Mouse (Mus musculus): ENCODE data around the gene Apoa2.

The Apoa2 gene

DNA sequence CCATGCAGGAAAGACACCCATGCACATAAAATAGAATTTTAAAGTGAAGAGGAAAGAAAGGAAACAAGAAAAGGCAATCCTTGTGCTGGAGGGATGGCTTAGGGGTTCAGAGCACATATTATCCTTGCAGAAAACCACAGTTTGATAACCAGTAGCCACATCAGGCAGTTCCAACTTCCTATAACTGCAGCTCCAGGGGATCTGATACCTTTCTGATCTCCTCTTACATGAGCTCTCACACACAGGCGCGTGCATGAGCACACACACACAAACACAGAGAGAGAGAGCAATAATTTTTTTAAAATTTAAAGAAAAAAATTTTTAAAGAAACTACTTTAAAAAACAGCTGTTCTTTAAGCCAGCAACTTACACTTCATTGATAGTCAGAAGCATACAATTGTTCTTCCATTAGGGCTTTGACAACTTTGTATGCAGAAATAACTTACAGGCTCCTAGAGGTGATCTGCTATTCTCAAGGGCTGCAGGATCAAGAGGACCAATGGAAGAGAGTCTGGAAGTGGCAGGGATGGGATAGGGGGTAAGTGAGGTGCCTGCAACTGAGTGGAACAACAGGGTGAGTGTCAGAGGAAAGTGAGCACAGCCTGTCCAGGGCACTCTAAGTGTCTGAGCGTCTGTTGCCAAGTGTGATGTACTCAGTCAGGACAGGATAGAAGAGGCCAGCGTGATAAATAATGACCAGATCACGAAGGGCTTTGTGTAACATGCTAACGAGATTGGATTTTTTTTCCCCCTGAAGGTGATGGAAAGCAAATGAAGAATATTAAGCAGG is 19.0 kb upstream of the Apoa2 start:
- no peak for DNase-seq (ENCODE audit: low read depth)

- DNase-seq (ENCODE audit: low read depth): no peak
These were observed 15.4 kb upstream of the Apoa2 start for GRCm38 (mm10) chr1:171209409-171209808.

- no peak for DNase-seq (ENCODE audit: low read depth)
These were observed 12.0 kb upstream of the Apoa2 start for GRCm38 (mm10) chr1:171212854-171213253.

- DNase-seq (ENCODE audit: low read depth): no peak
These were observed 10.9 kb upstream of the Apoa2 start, which contains the start of gene Nr1i3 for GRCm38 (mm10) chr1:171213801-171214496. Gene Nr1i3 (plus strand): TSS chr1:171213970.

DNA sequence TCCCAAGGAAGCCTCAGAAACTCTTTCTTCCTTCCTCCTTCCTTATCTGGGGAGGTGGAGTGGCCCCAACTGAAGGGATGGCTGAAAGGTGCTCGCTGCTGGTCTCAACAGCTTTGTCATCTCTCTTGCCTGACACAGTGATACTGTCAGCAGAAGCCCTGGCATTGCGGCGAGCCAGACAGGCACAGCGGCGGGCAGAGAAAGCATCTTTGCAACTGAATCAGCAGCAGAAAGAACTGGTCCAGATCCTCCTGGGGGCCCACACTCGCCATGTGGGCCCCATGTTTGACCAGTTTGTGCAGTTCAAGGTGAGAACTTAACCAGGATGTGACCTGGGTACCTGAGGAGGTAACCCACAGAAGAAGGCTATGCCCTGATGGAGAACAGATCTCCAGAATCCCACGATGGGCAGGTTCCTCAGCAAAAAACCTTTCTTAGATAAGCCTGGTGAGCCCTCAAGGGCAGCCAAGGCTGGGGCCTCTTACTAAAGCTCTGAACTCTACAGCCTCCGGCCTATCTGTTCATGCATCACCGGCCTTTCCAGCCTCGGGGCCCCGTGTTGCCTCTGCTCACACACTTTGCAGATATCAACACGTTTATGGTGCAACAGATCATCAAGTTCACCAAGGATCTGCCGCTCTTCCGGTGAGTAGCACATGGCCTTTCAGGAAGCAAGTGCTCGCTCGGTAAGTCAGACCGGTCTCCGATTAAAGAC is 8.5 kb upstream of the Apoa2 start:
- no peak for DNase-seq (ENCODE audit: low read depth)

GRCm38 (mm10) chr1:171220871-171221270 is 4.0 kb upstream of the Apoa2 start:
- peak; percentile 88 for DNase-seq (ENCODE audit: low read depth)

DNA sequence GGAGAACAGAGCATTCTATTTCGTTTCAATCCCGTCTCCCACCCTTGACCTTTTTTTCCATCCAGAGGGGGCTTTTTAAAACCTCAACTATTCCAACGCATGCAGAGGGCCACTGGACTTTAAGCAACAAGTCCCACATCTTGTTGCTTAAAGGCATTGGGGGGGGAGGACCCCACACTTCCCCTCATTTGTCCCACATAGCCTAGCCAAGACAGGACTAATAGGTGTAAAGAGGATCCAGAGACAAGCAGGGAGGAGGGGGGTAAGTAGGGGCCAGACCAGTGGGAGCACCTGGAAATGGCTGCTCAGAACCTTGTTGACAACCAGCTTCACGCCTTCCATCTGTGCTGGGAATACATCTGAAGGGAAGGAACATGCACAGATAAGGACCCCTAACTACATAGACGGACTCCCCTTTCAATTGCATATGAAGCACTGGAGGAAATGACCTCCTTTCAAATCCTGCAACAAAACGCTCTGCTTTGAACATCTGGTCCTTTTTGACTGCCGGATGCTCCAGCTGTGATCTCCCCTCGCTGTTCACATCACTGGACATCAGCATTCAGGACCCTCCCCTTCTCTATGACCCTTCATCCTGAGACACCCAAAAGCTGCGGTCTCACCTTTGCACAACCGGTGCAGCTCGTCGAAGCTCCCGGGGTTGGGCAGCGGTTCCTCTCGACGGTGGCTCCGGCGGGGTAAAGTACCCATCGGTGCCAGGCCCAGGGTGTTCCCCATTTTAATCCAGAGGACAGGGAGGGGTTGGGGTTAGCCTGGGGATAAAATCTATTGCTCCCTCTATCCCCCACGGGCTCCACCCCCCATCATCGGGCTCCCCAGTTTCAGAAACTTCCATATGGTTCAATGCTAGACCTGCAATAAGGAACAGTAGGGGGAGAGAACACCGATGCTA is 3.3 kb upstream of the Apoa2 start:
- no peak for DNase-seq (ENCODE audit: low read depth)

GRCm38 (mm10) chr1:171222238-171223155 is 2.4 kb upstream of the Apoa2 start, which contains the start of gene Tomm40l:
Gene Tomm40l (minus strand): TSS chr1:171222514.
- DNase-seq (ENCODE audit: low read depth): peak; percentile 96

- DNase-seq (ENCODE audit: low read depth): no peak
These were observed 1.7 kb upstream of the Apoa2 start for GRCm38 (mm10) chr1:171223168-171223567.

DNA sequence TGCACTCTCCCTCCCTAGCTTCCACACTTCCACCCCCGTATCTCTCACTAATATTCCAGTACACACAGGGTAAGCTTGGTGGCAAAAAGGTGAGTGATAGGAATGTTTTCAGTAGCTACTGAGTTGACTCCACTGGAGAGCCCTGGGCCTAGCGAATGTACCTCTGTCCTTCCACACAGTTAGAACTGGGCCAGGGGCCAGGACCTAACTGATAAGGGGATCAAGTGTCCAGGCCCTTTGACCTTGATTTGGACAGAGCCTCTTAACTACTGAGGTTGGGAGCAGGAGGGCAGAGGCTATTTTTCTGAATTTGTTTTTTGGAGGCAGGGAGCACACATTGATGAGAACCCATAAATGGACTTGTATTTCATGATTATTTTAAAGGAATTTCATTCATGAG is 1.1 kb upstream of the Apoa2 start:
- no peak for DNase-seq (ENCODE audit: low read depth)

DNA sequence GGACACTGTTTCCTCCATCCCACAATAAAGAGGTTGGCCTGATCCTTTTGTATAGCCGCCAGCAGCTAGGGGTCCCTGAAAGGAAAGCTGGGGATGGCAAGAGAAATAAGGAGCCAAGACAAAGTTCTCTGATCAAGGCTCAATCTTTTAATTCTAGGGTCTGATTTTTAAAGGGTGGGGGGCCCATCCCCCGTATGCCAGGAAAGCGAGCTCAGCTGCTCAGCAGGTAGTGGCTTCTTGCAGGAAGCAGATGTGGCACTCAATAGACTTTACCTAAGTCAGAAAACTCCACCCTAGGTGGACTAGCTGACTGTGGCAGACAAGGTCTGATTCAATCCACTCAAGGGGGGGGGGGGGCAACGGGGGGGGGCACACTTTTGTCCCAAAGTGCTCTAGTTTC is 1.9 kb downstream of the Apoa2 start:
- no peak for DNase-seq (ENCODE audit: low read depth)

DNA sequence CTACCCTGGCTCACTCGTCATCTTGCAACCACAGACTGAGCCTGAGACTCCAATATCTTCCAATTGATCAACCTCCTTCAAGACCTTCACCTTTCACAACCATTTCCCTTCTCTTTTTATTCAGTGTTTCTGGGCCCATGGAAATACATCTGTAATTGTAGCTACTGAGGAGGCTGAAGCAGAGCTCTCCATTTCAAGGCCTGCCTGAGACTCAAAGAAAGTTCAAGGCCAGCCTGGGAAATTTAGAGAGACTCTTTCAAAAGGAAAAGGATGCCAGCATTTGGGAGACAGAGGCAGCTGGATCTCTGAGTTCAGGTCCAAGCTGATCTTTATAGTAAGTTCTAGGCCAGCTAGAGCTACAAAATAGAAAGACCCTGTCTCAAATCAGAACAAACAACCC is 3.0 kb downstream of the Apoa2 start:
- DNase-seq (ENCODE audit: low read depth): no peak

- no peak for DNase-seq (ENCODE audit: low read depth)
These were observed 4.9 kb downstream of the Apoa2 start for GRCm38 (mm10) chr1:171229750-171230149.

DNA sequence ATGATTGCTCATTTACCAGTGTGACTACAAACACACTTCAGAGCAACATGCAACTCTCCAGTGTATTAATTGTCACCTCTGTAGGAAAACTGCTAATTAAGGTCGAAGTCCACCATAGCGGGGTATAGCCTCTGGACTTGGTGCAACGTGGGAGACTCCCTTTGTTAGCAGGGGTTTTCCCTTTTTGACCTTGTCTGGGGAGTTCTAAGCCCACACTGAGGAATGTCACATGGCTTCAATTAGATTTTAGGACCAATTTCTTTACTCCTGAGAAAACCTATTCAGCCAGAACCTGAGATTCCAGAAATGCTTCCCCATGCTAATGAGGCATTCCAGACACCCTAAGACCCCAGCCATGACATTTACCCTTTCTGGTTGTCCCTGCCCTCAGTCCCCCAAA is 5.4 kb downstream of the Apoa2 start:
- no peak for DNase-seq (ENCODE audit: low read depth)

DNA sequence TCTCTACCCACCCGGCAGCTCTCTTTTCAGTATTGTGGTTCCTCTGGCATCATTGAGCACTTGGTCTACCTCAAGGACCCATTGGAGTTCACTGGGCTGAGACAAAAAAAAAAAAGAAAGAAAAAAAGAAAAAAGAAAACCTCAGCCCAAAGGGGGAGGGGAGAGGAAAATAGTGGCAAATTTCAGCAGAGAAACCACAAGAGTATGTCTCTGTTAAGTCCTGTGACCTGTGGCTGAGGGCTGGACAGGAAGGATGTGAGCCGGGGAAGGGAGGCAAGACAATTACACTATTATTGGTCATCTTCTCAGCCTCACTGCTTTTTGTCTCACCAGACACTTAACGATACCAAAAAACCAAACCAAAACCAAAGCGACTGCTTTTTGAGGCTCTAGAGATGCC is 7.0 kb downstream of the Apoa2 start:
- no peak for DNase-seq (ENCODE audit: low read depth)

DNA sequence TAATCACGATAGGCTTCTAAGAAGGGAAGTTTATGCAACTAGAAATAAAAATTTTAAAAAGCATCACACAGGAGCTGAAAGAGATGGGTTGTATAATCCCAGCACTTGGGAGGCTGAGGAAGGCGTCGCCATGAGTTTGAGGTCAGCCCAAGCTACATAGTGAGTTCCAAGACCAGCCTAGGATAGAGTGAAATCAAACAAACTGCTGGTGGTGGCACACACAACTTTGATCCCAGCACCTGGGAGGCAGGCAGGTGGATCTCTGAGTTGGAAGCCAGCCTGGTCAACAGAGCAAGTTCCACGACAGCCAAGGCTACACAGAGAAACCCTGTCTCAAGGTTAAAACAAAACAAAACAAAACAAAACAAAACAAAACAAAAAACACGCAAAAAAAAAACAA is 7.5 kb downstream of the Apoa2 start:
- no peak for DNase-seq (ENCODE audit: low read depth)

DNA sequence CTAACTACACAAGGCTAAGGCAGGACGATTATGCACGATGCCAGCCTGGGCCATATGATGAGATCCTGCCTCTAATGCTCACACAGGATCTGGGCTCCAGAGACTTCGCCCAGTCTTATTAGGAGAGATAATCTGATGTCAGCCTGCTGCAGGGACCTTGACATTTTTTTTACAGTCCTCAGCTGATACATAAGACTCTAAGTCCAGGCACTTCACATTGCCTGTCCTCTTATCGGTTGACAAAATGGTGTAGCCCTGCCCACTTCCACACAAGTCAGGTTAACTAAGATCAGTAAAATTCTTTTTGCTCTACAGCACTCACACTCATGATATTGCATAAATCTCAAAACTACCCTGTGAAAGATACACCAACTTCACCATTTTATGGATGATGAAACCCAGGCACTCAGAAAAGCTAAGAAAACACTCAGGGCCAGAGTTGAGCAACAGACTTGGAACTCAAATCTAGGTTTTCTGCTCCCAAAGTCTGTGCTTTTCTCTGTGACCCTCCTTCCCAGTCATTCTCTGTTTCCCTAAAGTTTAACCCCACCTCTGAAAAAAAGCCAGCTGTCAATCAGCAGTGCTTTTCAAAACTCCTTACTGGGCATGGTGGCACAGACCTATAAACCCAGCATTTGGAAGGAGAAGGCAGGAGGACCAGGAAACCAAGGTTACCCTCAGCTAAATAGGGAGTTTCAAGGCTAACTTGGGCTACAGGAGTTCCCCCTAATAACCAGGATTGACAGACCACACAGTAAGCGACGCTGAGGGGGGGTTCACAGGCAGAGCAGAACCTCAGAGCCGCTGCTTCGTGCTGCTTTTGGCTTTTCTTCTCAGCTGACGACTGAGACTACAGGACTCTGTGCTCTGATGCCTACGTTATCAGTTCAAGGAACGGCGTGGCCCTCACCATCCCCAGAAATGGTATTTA is 8.2 kb downstream of the Apoa2 start:
- DNase-seq (ENCODE audit: low read depth): peak; percentile 54

DNA sequence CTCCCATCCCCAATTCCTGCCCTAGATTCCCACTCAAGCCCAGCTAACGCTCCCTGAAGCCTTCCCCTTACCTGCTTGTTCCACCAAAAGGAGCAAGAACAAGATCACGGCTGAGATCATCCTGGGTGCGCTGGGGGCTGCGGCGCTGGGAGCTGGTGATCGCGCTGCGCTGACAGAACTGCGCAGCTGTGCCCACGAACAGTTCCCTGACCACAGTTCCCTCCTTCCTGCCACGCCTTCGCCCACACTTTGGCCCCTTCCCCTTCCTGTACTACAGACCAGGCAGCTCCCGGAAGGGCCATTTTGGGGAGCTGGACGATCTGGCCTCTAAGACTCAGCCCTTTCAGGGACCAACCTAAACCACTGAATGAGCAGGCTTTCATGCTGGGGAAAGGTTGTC is 9.3 kb downstream of the Apoa2 start, which contains the start of gene Fcer1g:
TSS of gene Fcer1g (minus strand) at position 240 of the 400 bp plus-strand sequence.
- DNase-seq (ENCODE audit: low read depth): no peak

DNA sequence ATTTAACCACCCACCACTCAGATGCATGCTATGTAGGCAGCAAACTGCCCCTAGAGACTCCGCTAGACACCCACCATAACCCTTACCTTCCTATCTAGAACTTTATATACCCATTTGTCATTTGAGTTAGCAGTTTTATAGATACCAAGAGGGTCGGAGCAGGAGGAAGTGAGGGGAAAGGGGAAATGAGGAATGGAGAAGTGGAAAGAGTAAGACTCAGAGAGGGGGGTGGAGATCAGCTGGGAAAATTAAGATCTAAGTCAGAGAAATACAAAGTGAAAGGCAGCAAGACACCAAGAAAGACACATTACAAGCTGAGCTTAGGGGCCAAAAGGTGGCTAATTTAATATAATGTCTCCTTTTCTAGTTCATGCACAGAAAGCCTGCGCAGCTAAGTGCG is 9.7 kb downstream of the Apoa2 start:
- DNase-seq (ENCODE audit: low read depth): no peak

Measured in c-Kit-positive CD71-positive TER-119-negative erythroid progenitor cells, embryonic 14.5 days (primary cell).